Mouse (Mus musculus) small intestine, adult 2 months (tissue): ENCODE results near the gene Lgr5. TPM values are rescaled to one million over a fixed set of nuclear protein-coding genes. Genes with fewer than 3 reads are reported as not detected.

Experiments used
- H3K27ac ChIP-seq: fragments of 200-500 bp; 2 replicates; pipeline ENCODE4 v1.5.1; 2012; ENCODE audit warnings: low read depth, low read length, control low read depth, inconsistent platforms; ENCODE audit not compliant: insufficient read depth
- H3K27me3 ChIP-seq: fragments of 200-500 bp; 2 replicates; pipeline ENCODE4 v1.6.1; 2012; ENCODE audit warnings: mild to moderate bottlenecking, moderate library complexity, low read length, inconsistent platforms; ENCODE audit not compliant: control insufficient read depth, insufficient read depth
- H3K36me3 ChIP-seq: fragments of 200-500 bp; 2 replicates; pipeline ENCODE4 v1.6.1; 2012; ENCODE audit warnings: mild to moderate bottlenecking, low read length, control low read depth, inconsistent platforms; ENCODE audit not compliant: control insufficient read depth, insufficient read depth
- H3K4me1 ChIP-seq: fragments of 200-500 bp; 2 replicates; pipeline ENCODE4 v1.6.1; 2012; ENCODE audit warnings: low read length, inconsistent platforms, mixed read lengths; ENCODE audit not compliant: control insufficient read depth, insufficient read depth, insufficient read length
- H3K4me3 ChIP-seq: fragments of 200-500 bp; 2 replicates; pipeline ENCODE4 v1.5.1; 2012; ENCODE audit warnings: low read depth, mild to moderate bottlenecking, control low read depth, inconsistent platforms, low read length, moderate library complexity
- CTCF ChIP-seq: fragments of 200-500 bp; IDR thresholded peaks from 2 replicates; pipeline ENCODE4 v1.5.1; 2012; ENCODE audit warnings: low read depth, mild to moderate bottlenecking, control low read depth, inconsistent platforms, low read length, moderate library complexity, mixed read lengths; ENCODE audit not compliant: insufficient replicate concordance, insufficient read length; ENCODE audit errors: extremely low read depth
- POLR2A ChIP-seq: fragments of 200-500 bp; IDR thresholded peaks from 2 replicates; pipeline ENCODE4 v1.6.1; 2012; ENCODE audit warnings: low read depth, mild to moderate bottlenecking, control low read depth, inconsistent platforms, low read length, moderate library complexity
- WGBS: fragments of 180-500 bp; shearing (Covaris S2); methylation state at CpG from one replicate; pipeline ENCODE4 v1.1.7; 2018; 5-methylcytosine and 5-hydroxymethylcytosine counted together
- polyA plus RNA-seq: library from polyadenylated mRNA; depleted of rRNA; stranded (reverse); fragments of >200 nt; gene quantifications from 2 replicates; pipeline ENCODE4 v1.2.3, GENCODE M21; 2012

The Lgr5 gene
- polyA plus RNA-seq, 1 experiment, result 15.0 TPM

DNA sequence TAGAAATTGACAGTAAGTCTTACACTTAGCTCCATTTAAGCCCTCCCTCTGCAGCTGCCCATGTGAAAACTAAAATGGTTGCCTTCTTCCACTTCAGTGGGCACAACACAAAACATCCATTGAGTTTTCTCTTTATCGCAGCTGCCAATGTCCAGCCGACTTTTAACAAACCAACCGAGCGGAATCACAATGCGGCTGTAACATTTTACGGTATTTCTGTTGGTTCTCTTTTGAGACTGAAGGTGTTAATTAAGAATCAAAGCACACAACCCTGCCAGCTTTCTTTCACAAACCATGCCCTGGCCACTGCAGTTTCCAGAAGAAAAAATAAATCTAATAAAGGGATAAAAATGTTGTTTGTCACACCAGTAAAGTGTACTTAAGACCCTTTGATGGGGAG lies 16.3 kb downstream of the Lgr5 start:
- Histone ChIP-seq H3K27me3 (no peaks in the 10 kb centered on the region), H3K4me3 (no peak overlapping the region), H3K27ac (no peak overlapping the region), H3K36me3 (no peaks in the 10 kb centered on the region), H3K4me1 (no peaks in the 10 kb centered on the region)
- TF ChIP-seq CTCF (no peak), POLR2A (no peak)
- 90% methylated on average over 6 of the region's 6 CpGs for WGBS

DNA sequence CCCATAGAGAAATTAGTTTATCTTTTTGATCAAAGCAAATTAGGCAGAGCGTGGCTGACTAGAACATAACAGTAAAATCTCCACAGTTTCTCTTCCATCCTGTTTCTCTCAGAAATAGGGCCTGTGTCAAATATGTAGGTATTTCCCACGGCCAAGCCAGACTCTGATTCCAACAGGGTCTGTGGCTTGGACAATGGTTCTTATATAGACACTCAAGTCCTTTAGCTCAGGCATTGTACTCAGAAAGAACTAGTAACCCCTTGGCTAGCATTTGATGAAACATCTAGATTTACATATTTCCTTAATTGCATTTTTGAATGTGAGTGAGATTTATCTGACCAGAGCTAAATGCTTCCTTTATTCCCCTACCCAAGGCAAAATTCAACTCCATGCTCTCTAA lies 17.0 kb downstream of the Lgr5 start:
- Histone ChIP-seq H3K36me3 (no peaks in the 10 kb centered on the region), H3K4me1 (no peaks in the 10 kb centered on the region), H3K27me3 (no peaks in the 10 kb centered on the region), H3K4me3 (no peak overlapping the region), H3K27ac (no peak overlapping the region)
- 75% methylated on average over 2 of the region's 2 CpGs for WGBS
- TF ChIP-seq CTCF (no peak), POLR2A (no peak)

DNA sequence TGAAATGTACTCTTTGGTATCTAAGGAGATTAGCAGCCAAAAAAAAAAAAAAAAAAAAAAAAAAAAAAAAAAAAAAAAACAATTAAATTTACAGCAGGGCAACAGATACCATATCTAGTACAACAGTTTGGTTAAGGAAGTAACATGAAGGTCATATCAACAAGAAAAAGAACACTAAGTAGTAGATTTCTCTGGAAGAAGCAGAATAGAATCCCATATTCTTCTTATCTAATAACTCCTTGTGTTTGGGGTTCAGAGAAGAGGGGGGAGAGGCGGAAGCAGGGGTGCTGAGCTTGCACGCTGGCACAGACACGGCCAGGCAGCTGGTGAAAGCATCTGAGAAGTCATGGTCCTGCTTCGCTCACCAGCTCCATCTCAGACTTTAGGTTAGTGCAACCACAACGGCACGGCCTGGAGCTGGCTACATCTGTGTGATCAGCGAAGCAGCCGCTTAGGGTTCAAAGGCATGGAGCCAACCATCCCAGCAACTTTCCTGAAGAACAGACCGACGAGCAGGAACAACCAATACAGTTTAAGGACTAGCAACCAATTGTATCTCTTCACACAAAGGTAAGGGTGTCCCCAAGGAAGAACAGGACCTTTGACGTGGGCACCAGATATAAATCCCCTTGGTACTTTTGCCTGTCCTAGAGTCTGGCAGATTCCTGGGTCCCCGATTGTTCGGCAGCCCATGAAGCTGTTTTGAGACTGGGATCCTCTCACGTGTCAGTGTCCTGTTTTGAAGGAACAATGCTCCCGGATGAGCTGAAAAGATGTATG lies 17.7 kb downstream of the Lgr5 start, which contains the start of gene A930009A15Rik:
A930009A15Rik (plus strand) TSS at position 275 of the 780 bp plus-strand sequence.
- 69% methylated on average over 15 of the region's 15 CpGs for WGBS
- TF ChIP-seq CTCF (no peak), POLR2A (no peak)

GRCm38 (mm10) chr10:115563961-115564360 lies 23.6 kb downstream of the Lgr5 start:
- Histone ChIP-seq H3K36me3 (no peaks in the 10 kb centered on the region), H3K27me3 (no peaks in the 10 kb centered on the region), H3K4me3 (no peak overlapping the region), H3K27ac (no peak overlapping the region), H3K4me1 (no peaks in the 10 kb centered on the region)
- WGBS, result 62% methylated on average over 5 of the region's 5 CpGs
- TF ChIP-seq POLR2A (no peak), CTCF (no peak)

More for the DNA sequence above, 17.7 kb downstream of the Lgr5 start, which contains the start of gene A930009A15Rik:
- H3K27me3 ChIP-seq, result no peaks in the 10 kb centered on the region
- H3K4me1 ChIP-seq, result no peaks in the 10 kb centered on the region
- no peak within 1 kb of the TSS for H3K4me3 ChIP-seq
- H3K27ac ChIP-seq, result no peak within 1 kb of the TSS
- no peaks in the 10 kb centered on the region for H3K36me3 ChIP-seq

DNA sequence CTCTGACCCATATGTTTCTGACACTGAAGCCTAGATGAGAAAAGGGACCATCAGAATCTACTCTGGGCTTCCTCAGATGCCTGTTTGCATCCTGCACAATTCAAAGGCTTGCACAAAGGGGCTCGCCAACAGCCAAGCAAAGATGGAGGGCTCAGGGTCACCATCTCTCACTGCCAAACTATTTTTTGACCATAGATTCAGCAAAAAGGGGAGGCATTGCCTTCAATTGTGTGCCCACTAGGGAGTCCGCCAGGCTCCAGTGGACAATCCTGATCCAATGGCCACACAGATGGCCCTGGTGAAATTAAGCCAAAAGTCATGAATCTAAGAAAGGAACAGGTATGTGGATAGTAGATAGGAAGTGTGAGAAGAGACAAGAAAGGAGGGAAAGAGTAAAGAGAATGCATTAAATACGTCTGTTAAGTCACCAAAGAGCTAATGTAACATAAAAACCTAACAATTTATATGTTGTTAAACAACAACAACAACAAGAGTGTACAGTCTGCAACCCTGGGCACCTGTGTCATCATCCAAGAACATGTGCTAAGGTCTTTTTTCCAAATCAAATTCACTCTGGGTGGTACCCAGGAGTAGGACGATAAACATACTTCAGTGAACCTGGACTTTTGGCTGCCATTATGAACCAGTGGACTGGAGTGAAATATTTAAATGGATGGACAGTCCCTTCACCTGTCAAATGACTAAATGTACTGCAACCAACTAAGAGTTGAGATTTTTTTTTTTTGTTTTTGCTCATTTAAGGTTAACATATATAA lies 24.5 kb downstream of the Lgr5 start:
- Histone ChIP-seq H3K36me3 (no peaks in the 10 kb centered on the region), H3K27me3 (no peaks in the 10 kb centered on the region), H3K27ac (no peak overlapping the region), H3K4me1 (no peaks in the 10 kb centered on the region), H3K4me3 (no peak overlapping the region)
- TF ChIP-seq POLR2A, result no peak
- no peak for TF ChIP-seq CTCF
- WGBS, result 91% methylated on average over 4 of the region's 4 CpGs

- TF ChIP-seq POLR2A (no peak), CTCF (no peak)
- WGBS, result 19% methylated on average over 12 of the region's 12 CpGs
- no peak overlapping the region for H3K27ac ChIP-seq
Observed at GRCm38 (mm10) chr10:115561136-115561880, 26.3 kb downstream of the Lgr5 start.

More at GRCm38 (mm10) chr10:115561136-115561880, 26.3 kb downstream of the Lgr5 start:
- no peaks in the 10 kb centered on the region for H3K4me1 ChIP-seq
- H3K27me3 ChIP-seq, result no peaks in the 10 kb centered on the region
- H3K36me3 ChIP-seq, result no peaks in the 10 kb centered on the region
- H3K4me3 ChIP-seq, result no peak overlapping the region
